Mouse (Mus musculus) cerebellum, adult 2 months (tissue): ENCODE data around the gene Foxe1.

Experiments used
- CTCF ChIP-seq: fragments of 200-500 bp; IDR thresholded peaks from 2 replicates; pipeline ENCODE4 v1.5.1; 2011; ENCODE audit warnings: low read depth, mild to moderate bottlenecking, control low read depth, low read length, moderate library complexity, borderline replicate concordance; ENCODE audit not compliant: insufficient read depth
- POLR2A ChIP-seq: fragments of 200-500 bp; IDR thresholded peaks from 2 replicates; pipeline ENCODE4 v1.6.1; 2011; ENCODE audit warnings: low read length, control low read depth, borderline replicate concordance; ENCODE audit not compliant: insufficient read depth

DNA sequence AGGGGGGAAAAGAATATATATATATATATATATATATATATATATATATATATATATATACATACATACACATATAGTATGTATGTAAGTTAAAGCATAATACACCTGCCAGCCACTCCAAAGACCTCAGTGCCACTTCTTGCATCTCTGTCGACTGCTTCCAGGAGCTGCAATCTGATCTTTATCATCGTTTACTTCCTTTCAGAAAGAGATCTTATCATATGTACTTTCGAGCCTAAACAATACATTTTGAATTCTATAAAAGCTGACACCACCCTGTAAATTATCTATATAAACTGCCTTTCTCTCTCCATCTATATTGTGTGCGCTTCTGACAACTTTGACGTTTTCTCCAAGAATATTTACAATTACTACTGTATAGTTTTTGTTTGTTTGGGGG is 45.1 kb downstream of the Foxe1 start:
- TF ChIP-seq CTCF (no peak), POLR2A (no peak)
